Mouse (Mus musculus): ENCODE measurements around the gene Dlk2.

GRCm38 (mm10) chr17:46254106-46254505, 43.1 kb upstream of the Dlk2 start:
- TF ChIP-seq POLR2A (IDR thresholded peaks at IDR 0.05; ENCODE audit: low read depth, low read length) (no peak), CTCF (IDR thresholded peaks at IDR 0.05; ENCODE audit: extremely low read depth, insufficient read depth, insufficient read length, insufficient replicate concordance) (no peak)
